Mouse (Mus musculus): ENCODE results near the gene Elp4.

Elp4 gene

GRCm38 (mm10) chr2:105659350-105659749 lies 245.0 kb downstream of the Elp4 start:
- no peak for DNase-seq (ENCODE audit: low read depth, low spot score)

- DNase-seq (ENCODE audit: low read depth, low spot score) = no peak
Measured at GRCm38 (mm10) chr2:105656456-105656855, 247.9 kb downstream of the Elp4 start.
